Mouse (Mus musculus) CH12.LX (cell line): Measurements from ENCODE around the gene Asprv1. TPM values are rescaled to one million over a fixed set of nuclear protein-coding genes. Genes with fewer than 3 reads are reported as not detected.

Source experiments
- DNase-seq: peaks from one replicate; pipeline ENCODE4 v3.0.0-alpha.2; 2013; ENCODE audit errors: extremely low read depth
- H3K27ac ChIP-seq: 2 replicates; pipeline ENCODE4 v1.5.1; 2012; ENCODE audit warnings: low read depth, mild to moderate bottlenecking, control low read depth, moderate library complexity; ENCODE audit not compliant: insufficient read depth
- H3K27me3 ChIP-seq: replicated peaks from 2 replicates; pipeline ENCODE3; 2012; ENCODE audit warnings: inconsistent platforms
- H3K36me3 ChIP-seq, 2 experiments: replicated peaks in 1 of 2; 2 replicates each; pipeline versions ENCODE3 to v1.6.1; 2012; ENCODE audit warnings: inconsistent platforms in 1 of 2, low read length in 1 of 2, mild to moderate bottlenecking in 1 of 2, mixed read lengths in 1 of 2, moderate library complexity in 1 of 2; ENCODE audit not compliant: control insufficient read depth in 1 of 2, insufficient read depth in 1 of 2
- H3K4me1 ChIP-seq, 2 experiments: 2 replicates each; pipeline ENCODE4 v1.6.1; 2012; ENCODE audit warnings: inconsistent platforms in 1 of 2, moderate library complexity in 1 of 2; ENCODE audit not compliant: insufficient read depth in 2 of 2, control insufficient read depth in 1 of 2
- H3K4me2 ChIP-seq: 2 replicates; pipeline ENCODE4 v1.6.1; 2012; ENCODE audit warnings: low read depth, mild to moderate bottlenecking, control low read depth; ENCODE audit not compliant: poor library complexity, insufficient read depth, severe bottlenecking
- H3K4me3 ChIP-seq, 3 experiments: fragments of 150-350 bp in 1 of 3; sonication (generic) in 1 of 3; replicated peaks in 1 of 3; 2 replicates each; pipeline versions ENCODE3 to v1.5.1; 2011 to 2012; ENCODE audit warnings: low read depth in 2 of 3, low read length in 2 of 3, mild to moderate bottlenecking in 2 of 3, moderate library complexity in 2 of 3, control low read depth in 1 of 3, improper control_type of control experiment in 1 of 3, inconsistent platforms in 1 of 3, mixed read lengths in 1 of 3; ENCODE audit not compliant: poor library complexity in 1 of 3
- H3K79me2 ChIP-seq: replicated peaks from 2 replicates; pipeline ENCODE4 v1.6.1; 2012; ENCODE audit warnings: mild to moderate bottlenecking, moderate library complexity; ENCODE audit not compliant: control insufficient read depth, poor library complexity, insufficient read depth, severe bottlenecking; ENCODE audit errors: extremely low read depth
- H3K9ac ChIP-seq: 2 replicates; pipeline ENCODE4 v1.6.1; 2012; ENCODE audit warnings: low read depth, mild to moderate bottlenecking, control low read depth, moderate library complexity; ENCODE audit not compliant: insufficient read depth
- H3K9me3 ChIP-seq: replicated peaks from 2 replicates; pipeline ENCODE3; 2012; ENCODE audit warnings: low read length, inconsistent platforms, mixed read lengths
- CHD2 ChIP-seq: IDR thresholded peaks from 2 replicates; pipeline ENCODE4 v1.6.1; 2011; ENCODE audit warnings: low read length, improper control_type of control experiment
- CTCF ChIP-seq, 2 experiments: IDR thresholded peaks in 1 of 2; conservative IDR thresholded peaks in 1 of 2; 2 replicates each; pipeline ENCODE4 v1.5.1; 2011 to 2012; ENCODE audit warnings: low read depth in 2 of 2, low read length in 2 of 2, improper control_type of control experiment in 1 of 2, inconsistent platforms in 1 of 2, mild to moderate bottlenecking in 1 of 2, moderate library complexity in 1 of 2
- ELF1 ChIP-seq: IDR thresholded peaks from 2 replicates; pipeline ENCODE4 v1.6.1; 2014; ENCODE audit warnings: low read depth, mild to moderate bottlenecking, inconsistent platforms, low read length, improper control_type of control experiment
- EP300 ChIP-seq: IDR thresholded peaks from 2 replicates; pipeline ENCODE4 v1.6.1; 2011; ENCODE audit warnings: low read length, improper control_type of control experiment
- ETS1 ChIP-seq: conservative IDR thresholded peaks from 2 replicates; pipeline ENCODE4 v1.6.1; 2012; ENCODE audit warnings: low read depth, mild to moderate bottlenecking, inconsistent platforms, low read length, improper control_type of control experiment, moderate library complexity
- GABPA ChIP-seq: IDR thresholded peaks from 2 replicates; pipeline ENCODE4 v1.6.1; 2012; ENCODE audit warnings: low read depth, low read length, improper control_type of control experiment, inconsistent platforms; ENCODE audit not compliant: insufficient replicate concordance
- HCFC1 ChIP-seq: IDR thresholded peaks from 2 replicates; pipeline ENCODE4 v1.6.1; 2012; ENCODE audit warnings: low read depth, mild to moderate bottlenecking, inconsistent platforms, low read length, improper control_type of control experiment
- IRF4 ChIP-seq: IDR thresholded peaks from 2 replicates; pipeline ENCODE4 v1.6.1; 2014; ENCODE audit warnings: low read depth, mild to moderate bottlenecking, inconsistent platforms, low read length, improper control_type of control experiment
- MAFK ChIP-seq: IDR thresholded peaks from 2 replicates; pipeline ENCODE4 v1.6.1; 2011; ENCODE audit warnings: low read length, improper control_type of control experiment; ENCODE audit not compliant: insufficient replicate concordance
- MAZ ChIP-seq: IDR thresholded peaks from 2 replicates; pipeline ENCODE4 v1.6.1; 2012; ENCODE audit warnings: low read depth, mild to moderate bottlenecking, inconsistent platforms, low read length, improper control_type of control experiment, moderate library complexity
- MEF2A ChIP-seq: IDR thresholded peaks from 2 replicates; pipeline ENCODE4 v1.6.1; 2014; ENCODE audit warnings: low read depth, mild to moderate bottlenecking, inconsistent platforms, low read length, improper control_type of control experiment, borderline replicate concordance
- NELFE ChIP-seq: IDR thresholded peaks from 2 replicates; pipeline ENCODE4 v1.6.1; 2011; ENCODE audit warnings: low read depth, low read length, improper control_type of control experiment
- PAX5 ChIP-seq: IDR thresholded peaks from 2 replicates; pipeline ENCODE4 v1.6.1; 2012; ENCODE audit warnings: low read length, inconsistent platforms, mixed read lengths
- POLR2AphosphoS2 ChIP-seq: IDR thresholded peaks from 2 replicates; pipeline ENCODE4 v1.6.1; 2011; ENCODE audit warnings: low read depth, low read length, improper control_type of control experiment
- RAD21 ChIP-seq: IDR thresholded peaks from 2 replicates; pipeline ENCODE4 v1.6.1; 2011; ENCODE audit warnings: low read depth, mild to moderate bottlenecking, low read length, improper control_type of control experiment, moderate library complexity
- RCOR1 ChIP-seq: conservative IDR thresholded peaks from 2 replicates; pipeline ENCODE4 v1.6.1; 2012; ENCODE audit warnings: low read depth, mild to moderate bottlenecking, inconsistent platforms, low read length, improper control_type of control experiment
- SIN3A ChIP-seq: IDR thresholded peaks from 2 replicates; pipeline ENCODE4 v1.6.1; 2012; ENCODE audit warnings: low read length, improper control_type of control experiment, inconsistent platforms
- SMC3 ChIP-seq: IDR thresholded peaks from 2 replicates; pipeline ENCODE4 v1.6.1; 2011; ENCODE audit warnings: low read depth, low read length, improper control_type of control experiment
- TBP ChIP-seq: conservative IDR thresholded peaks from 2 replicates; pipeline ENCODE4 v1.6.1; 2011; ENCODE audit warnings: low read depth, low read length, improper control_type of control experiment
- TCF12 ChIP-seq: IDR thresholded peaks from 2 replicates; pipeline ENCODE4 v1.6.1; 2014; ENCODE audit warnings: low read depth, mild to moderate bottlenecking, inconsistent platforms, low read length, improper control_type of control experiment
- UBTF ChIP-seq: IDR thresholded peaks from 2 replicates; pipeline ENCODE4 v1.6.1; 2012; ENCODE audit warnings: low read depth, mild to moderate bottlenecking, inconsistent platforms, low read length, improper control_type of control experiment, moderate library complexity
- USF2 ChIP-seq: conservative IDR thresholded peaks from 2 replicates; pipeline ENCODE4 v1.6.1; 2011; ENCODE audit warnings: low read depth, low read length, improper control_type of control experiment
- ZC3H11A ChIP-seq: IDR thresholded peaks from 2 replicates; pipeline ENCODE4 v1.6.1; 2012; ENCODE audit warnings: low read depth, mild to moderate bottlenecking, inconsistent platforms, low read length, improper control_type of control experiment
- ZKSCAN1 ChIP-seq: IDR thresholded peaks from 2 replicates; pipeline ENCODE4 v1.6.1; 2012; ENCODE audit warnings: low read depth, inconsistent platforms, low read length, improper control_type of control experiment, borderline replicate concordance
- ZMIZ1 ChIP-seq: IDR thresholded peaks from 2 replicates; pipeline ENCODE4 v1.6.1; 2012; ENCODE audit warnings: low read depth, mild to moderate bottlenecking, inconsistent platforms, low read length, improper control_type of control experiment
- dilution Hi-C: fragments of 300-500 bp; cut with MboI; formaldehyde crosslinking; loops from 2 replicates; pipeline ENCODE4 v1.14.3; 2020; ENCODE audit warnings: low sequenced_read_pairs; ENCODE audit not compliant: extremely low pct_unique_long_range_greater_than_20kb, extremely low pct_ligation_motif_present
- in situ Hi-C: fragments of 300-500 bp; cut with MboI; formaldehyde crosslinking; loops from 3 replicates; pipeline ENCODE4 v1.14.3; 2019; ENCODE audit warnings: low sequenced_read_pairs, low pct_ligation_motif_present, low pct_unique_long_range_greater_than_20kb, mixed read lengths
- polyA plus RNA-seq: library from polyadenylated mRNA; unstranded; fragments of >175 nt; gene quantifications from 2 replicates; pipeline ENCODE4 v1.2.1, GENCODE M21; 2012; ENCODE audit warnings: low read depth; ENCODE audit not compliant: insufficient read length
- total RNA-seq, 2 experiments: library from RNA; depleted of rRNA; stranded (reverse); fragments of 300-350 nt in 1 of 2; fragments of >200 nt in 1 of 2; gene quantifications; 2 replicates each; pipeline ENCODE4 v1.2.3; 2012 to 2014

Asprv1 gene
- total and polyA plus RNA-seq, 3 experiments, result not detected

GRCm38 (mm10) chr6:86637860-86638259 lies 9.9 kb downstream of the Asprv1 start:
- Histone ChIP-seq H3K79me2 (no peaks in the 10 kb centered on the region), H3K9me3 (no peaks in the 10 kb centered on the region), H3K4me1 (peaks cover 9 to 18% of the 10 kb centered on the region in 2 experiments), H3K4me2 (no peak overlapping the region), H3K9ac (no peak overlapping the region), H3K27me3 (peaks cover under 1% of the 10 kb centered on the region), H3K36me3 (no peaks in the 10 kb centered on the region), H3K27ac (no peak overlapping the region), H3K4me3 (no peak overlapping the region)
- dilution Hi-C loops (no loop called here), in situ Hi-C loops (no loop called here)
- TF ChIP-seq POLR2AphosphoS2 (no peak), TBP (no peak), MEF2A (no peak), ETS1 (no peak), MAFK (no peak), ZC3H11A (no peak), ZKSCAN1 (no peak), SMC3 (no peak)
- DNase-seq, result no peak

- Histone ChIP-seq H3K4me3 (no peak overlapping the region), H3K36me3 (no peaks in the 10 kb centered on the region), H3K27ac (no peak overlapping the region), H3K27me3 (no peaks in the 10 kb centered on the region), H3K4me2 (no peak overlapping the region), H3K79me2 (no peaks in the 10 kb centered on the region), H3K9ac (no peak overlapping the region), H3K4me1 (peaks cover 9 to 18% of the 10 kb centered on the region in 2 experiments), H3K9me3 (no peaks in the 10 kb centered on the region)
- in situ Hi-C loops, result no loop called here
- TF ChIP-seq ZMIZ1 (no peak), CTCF (conservative IDR thresholded peaks at IDR 0.05 in 1 of 2, IDR thresholded peaks at IDR 0.05 in 1 of 2; ENCODE audit: low read depth in 2 of 2, low read length in 2 of 2) (peak in 1 of 2 experiments; percentile 41; a peak in 2 of 4 replicates), MAZ (no peak), GABPA (no peak), MEF2A (no peak), EP300 (no peak), ETS1 (no peak), CHD2 (no peak), SIN3A (no peak), SMC3 (peak; percentile 33), POLR2AphosphoS2 (no peak), TBP (no peak), IRF4 (no peak), MAFK (no peak), ELF1 (no peak), UBTF (no peak), TCF12 (no peak), RAD21 (peak; percentile 40), HCFC1 (no peak), RCOR1 (no peak), USF2 (no peak), NELFE (no peak), ZC3H11A (no peak), PAX5 (no peak)
- dilution Hi-C loops, result no loop called here
- no peak for DNase-seq
Measured at GRCm38 (mm10) chr6:86638434-86638833, 10.5 kb downstream of the Asprv1 start.
